Mouse (Mus musculus): ENCODE measurements around the gene Anks1. TPM values are rescaled to one million over a fixed set of nuclear protein-coding genes. Genes with fewer than 3 reads are reported as not detected.

The Anks1 gene
- polyA plus RNA-seq, 1 experiment: 28.9 TPM

- Histone ChIP-seq H3K27ac (ENCODE audit: control insufficient read depth, insufficient read depth, low read depth, low read length, poor library complexity) (no peak overlapping the region), H3K4me1 (ENCODE audit: control insufficient read depth, insufficient read depth, low read length) (no peaks in the 10 kb centered on the region; the same call in 1 of the 2 replicates), H3K4me3 (replicated peaks; ENCODE audit: control insufficient read depth, low read depth, low read length) (no peak overlapping the region)
- TF ChIP-seq CTCF (IDR thresholded peaks at IDR 0.05; ENCODE audit: control insufficient read depth, insufficient read depth, low read length): no peak
- no peak for TF ChIP-seq POLR2A (IDR thresholded peaks at IDR 0.05; ENCODE audit: borderline replicate concordance, control insufficient read depth, low read depth, low read length)
- 89% methylated on average over 4 of the region's 4 CpGs for WGBS
Observed at GRCm38 (mm10) chr17:27916366-27916765, 7.3 kb downstream of the Anks1 start.

GRCm38 (mm10) chr17:27920676-27921075, 11.6 kb downstream of the Anks1 start:
- no peak for TF ChIP-seq CTCF (IDR thresholded peaks at IDR 0.05; ENCODE audit: control insufficient read depth, insufficient read depth, low read length)
- H3K4me1 ChIP-seq (ENCODE audit: control insufficient read depth, insufficient read depth, low read length): peaks cover 3% of the 10 kb centered on the region; the same call in 1 of the 2 replicates
- H3K4me3 ChIP-seq (replicated peaks; ENCODE audit: control insufficient read depth, low read depth, low read length): no peak overlapping the region
- no peak overlapping the region for H3K27ac ChIP-seq (ENCODE audit: control insufficient read depth, insufficient read depth, low read depth, low read length, poor library complexity)
- WGBS: 83% methylated on average over 4 of the region's 4 CpGs

GRCm38 (mm10) chr17:27922174-27922712, 13.1 kb downstream of the Anks1 start:
- Histone ChIP-seq H3K27ac (ENCODE audit: control insufficient read depth, insufficient read depth, low read depth, low read length, poor library complexity) (no peak overlapping the region), H3K4me3 (replicated peaks; ENCODE audit: control insufficient read depth, low read depth, low read length) (no peak overlapping the region), H3K4me1 (ENCODE audit: control insufficient read depth, insufficient read depth, low read length) (peaks cover 5% of the 10 kb centered on the region)
- TF ChIP-seq POLR2A (IDR thresholded peaks at IDR 0.05; ENCODE audit: borderline replicate concordance, control insufficient read depth, low read depth, low read length) (no peak), CTCF (IDR thresholded peaks at IDR 0.05; ENCODE audit: control insufficient read depth, insufficient read depth, low read length) (no peak)
- 79% methylated on average over 11 of the region's 11 CpGs for whole genome bisulfite sequencing

- 67% methylated on average over 4 of the region's 4 CpGs for WGBS
- peaks cover 5% of the 10 kb centered on the region for H3K4me1 ChIP-seq (ENCODE audit: control insufficient read depth, insufficient read depth, low read length)
Observed at GRCm38 (mm10) chr17:27925054-27925453, 15.9 kb downstream of the Anks1 start.

GRCm38 (mm10) chr17:27925504-27925903, 16.4 kb downstream of the Anks1 start:
- no peak for TF ChIP-seq POLR2A (IDR thresholded peaks at IDR 0.05; ENCODE audit: borderline replicate concordance, control insufficient read depth, low read depth, low read length)
- TF ChIP-seq CTCF (IDR thresholded peaks at IDR 0.05; ENCODE audit: control insufficient read depth, insufficient read depth, low read length): no peak
- Histone ChIP-seq H3K4me3 (replicated peaks; ENCODE audit: control insufficient read depth, low read depth, low read length) (no peak overlapping the region), H3K27ac (ENCODE audit: control insufficient read depth, insufficient read depth, low read depth, low read length, poor library complexity) (peak overlapping the region; percentile 45), H3K4me1 (ENCODE audit: control insufficient read depth, insufficient read depth, low read length) (peaks cover 5% of the 10 kb centered on the region)
- WGBS: 46% methylated on average over 7 of the region's 7 CpGs

More at GRCm38 (mm10) chr17:27925054-27925453, 15.9 kb downstream of the Anks1 start:
- TF ChIP-seq POLR2A (IDR thresholded peaks at IDR 0.05; ENCODE audit: borderline replicate concordance, control insufficient read depth, low read depth, low read length) (no peak), CTCF (IDR thresholded peaks at IDR 0.05; ENCODE audit: control insufficient read depth, insufficient read depth, low read length) (no peak)
- Histone ChIP-seq H3K27ac (ENCODE audit: control insufficient read depth, insufficient read depth, low read depth, low read length, poor library complexity) (peak overlapping the region; percentile 45; the same call in 1 of the 2 replicates), H3K4me3 (replicated peaks; ENCODE audit: control insufficient read depth, low read depth, low read length) (no peak overlapping the region)

GRCm38 (mm10) chr17:27930291-27930690, 21.2 kb downstream of the Anks1 start:
- H3K4me3 ChIP-seq (replicated peaks; ENCODE audit: control insufficient read depth, low read depth, low read length): no peak overlapping the region
- peaks cover 6% of the 10 kb centered on the region for H3K4me1 ChIP-seq (ENCODE audit: control insufficient read depth, insufficient read depth, low read length)
- TF ChIP-seq CTCF (IDR thresholded peaks at IDR 0.05; ENCODE audit: control insufficient read depth, insufficient read depth, low read length) (no peak), POLR2A (IDR thresholded peaks at IDR 0.05; ENCODE audit: borderline replicate concordance, control insufficient read depth, low read depth, low read length) (no peak)
- H3K27ac ChIP-seq (ENCODE audit: control insufficient read depth, insufficient read depth, low read depth, low read length, poor library complexity): no peak overlapping the region
- WGBS: 70% methylated on average over 5 of the region's 5 CpGs

GRCm38 (mm10) chr17:27931826-27932225, 22.7 kb downstream of the Anks1 start:
- WGBS: 66% methylated on average over 4 of the region's 4 CpGs
- no peak overlapping the region for H3K27ac ChIP-seq (ENCODE audit: control insufficient read depth, insufficient read depth, low read depth, low read length, poor library complexity)
- TF ChIP-seq POLR2A (IDR thresholded peaks at IDR 0.05; ENCODE audit: borderline replicate concordance, control insufficient read depth, low read depth, low read length) (no peak), CTCF (IDR thresholded peaks at IDR 0.05; ENCODE audit: control insufficient read depth, insufficient read depth, low read length) (no peak)
- no peak overlapping the region for H3K4me3 ChIP-seq (replicated peaks; ENCODE audit: control insufficient read depth, low read depth, low read length)
- H3K4me1 ChIP-seq (ENCODE audit: control insufficient read depth, insufficient read depth, low read length): peaks cover 5% of the 10 kb centered on the region; the same call in 1 of the 2 replicates

GRCm38 (mm10) chr17:27934136-27934910, 25.2 kb downstream of the Anks1 start:
- 88% methylated on average over 10 of the region's 10 CpGs for WGBS
- Histone ChIP-seq H3K27ac (ENCODE audit: control insufficient read depth, insufficient read depth, low read depth, low read length, poor library complexity) (peak overlapping the region; percentile 54), H3K4me1 (ENCODE audit: control insufficient read depth, insufficient read depth, low read length) (peaks cover 11% of the 10 kb centered on the region), H3K4me3 (replicated peaks; ENCODE audit: control insufficient read depth, low read depth, low read length) (no peak overlapping the region)
- TF ChIP-seq POLR2A (IDR thresholded peaks at IDR 0.05; ENCODE audit: borderline replicate concordance, control insufficient read depth, low read depth, low read length) (no peak), CTCF (IDR thresholded peaks at IDR 0.05; ENCODE audit: control insufficient read depth, insufficient read depth, low read length) (no peak)
